Mouse (Mus musculus) neural tube, embryonic 12.5 days (tissue): ENCODE results near the gene Polr1c. TPM values are rescaled to one million over a fixed set of nuclear protein-coding genes. Genes with fewer than 3 reads are reported as not detected.

Experiments
- ATAC-seq: fragments of 200-750 bp; cut with Nextera tagmentation; 2 replicates; pipeline ENCODE4 v1.8.0; 2017; ENCODE audit warnings: low read depth, mild to moderate bottlenecking, moderate TSS enrichment, moderate library complexity; ENCODE audit not compliant: low FRiP score
- H3K27ac ChIP-seq: fragments of 300-500 bp; sonication (generic); 2 replicates; pipeline ENCODE4 v1.5.1; 2016
- H3K27me3 ChIP-seq: fragments of 300-500 bp; sonication (generic); replicated peaks from 2 replicates; pipeline ENCODE4 v1.6.1; 2016; ENCODE audit warnings: mild to moderate bottlenecking
- H3K36me3 ChIP-seq: fragments of 300-500 bp; sonication (generic); 2 replicates; pipeline ENCODE4 v1.6.1; 2016; ENCODE audit warnings: mild to moderate bottlenecking
- H3K4me1 ChIP-seq: fragments of 300-500 bp; sonication (generic); 2 replicates; pipeline ENCODE4 v1.6.1; 2016
- H3K4me2 ChIP-seq: fragments of 300-500 bp; sonication (generic); replicated peaks from 2 replicates; pipeline ENCODE4 v1.6.1; 2016; ENCODE audit warnings: mild to moderate bottlenecking
- H3K4me3 ChIP-seq: fragments of 300-500 bp; sonication (generic); 2 replicates; pipeline ENCODE4 v1.5.1; 2016
- H3K9ac ChIP-seq: fragments of 300-500 bp; sonication (generic); 2 replicates; pipeline ENCODE4 v1.6.1; 2016; ENCODE audit warnings: mild to moderate bottlenecking
- H3K9me3 ChIP-seq: fragments of 300-500 bp; sonication (generic); 2 replicates; pipeline ENCODE4 v1.6.1; 2016; ENCODE audit warnings: mild to moderate bottlenecking
- WGBS: fragments of 180-500 bp; shearing (Covaris S2); methylation state at CpG from one replicate; pipeline ENCODE4 v1.1.7; 2016; 5-methylcytosine and 5-hydroxymethylcytosine counted together
- polyA plus RNA-seq: library from polyadenylated mRNA; unstranded; fragments of >200 nt; fragmentation: Nextera tagmentation; extraction: Ambion mirVana; gene quantifications from 2 replicates; pipeline ENCODE4 v1.2.1, GENCODE M21; 2016

Polr1c gene
- polyA plus RNA-seq = 85.3 and 87.0 TPM in 2 replicates

- Histone ChIP-seq H3K4me2 (peak within 1 kb of the TSS; percentile 84), H3K4me1 (peaks cover 20% of the 10 kb centered on the region), H3K9ac (peak within 1 kb of the TSS; percentile 97), H3K27ac (peak within 1 kb of the TSS; percentile 62), H3K36me3 (peaks cover 72% of the 10 kb centered on the region), H3K9me3 (no peaks in the 10 kb centered on the region), H3K27me3 (no peaks in the 10 kb centered on the region), H3K4me3 (peak within 1 kb of the TSS; percentile 91)
- ATAC-seq = peak; percentile 92
- under 1% methylated on average over 53 of the region's 53 CpGs for WGBS
These were observed at the start of gene Polr1c, which contains the start of gene Yipf3 for GRCm38 (mm10) chr17:46247512-46248188. Polr1c (minus strand) TSS chr17:46248054. Yipf3 (plus strand) TSS chr17:46248080.

GRCm38 (mm10) chr17:46297028-46297363 lies 49.1 kb upstream of the Polr1c start:
- 0 out of 2 replicates have a peak, but pooled peaks have one; percentile 7 for ATAC-seq
- H3K4me3 ChIP-seq = peak overlapping the region; percentile 64
- H3K4me1 ChIP-seq = peaks cover 15% of the 10 kb centered on the region
- no peaks in the 10 kb centered on the region for H3K36me3 ChIP-seq
- 10% methylated on average over 6 of the region's 6 CpGs for WGBS
- H3K27me3 ChIP-seq = peaks cover 62% of the 10 kb centered on the region
- no peaks in the 10 kb centered on the region for H3K9me3 ChIP-seq
- peak overlapping the region; percentile 73; the same call in 1 of the 2 replicates for H3K9ac ChIP-seq
- H3K27ac ChIP-seq = no peak overlapping the region
- H3K4me2 ChIP-seq = peak overlapping the region; percentile 100

GRCm38 (mm10) chr17:46296601-46297000 lies 48.7 kb upstream of the Polr1c start:
- no peak overlapping the region for H3K4me2 ChIP-seq
- WGBS = 46% methylated on average over 6 of the region's 6 CpGs
- no peak overlapping the region for H3K4me3 ChIP-seq
- H3K9me3 ChIP-seq = no peaks in the 10 kb centered on the region
- no peaks in the 10 kb centered on the region for H3K36me3 ChIP-seq
- no peak overlapping the region for H3K27ac ChIP-seq
- H3K9ac ChIP-seq = no peak overlapping the region
- H3K27me3 ChIP-seq = peaks cover 62% of the 10 kb centered on the region
- ATAC-seq = no peak
- peaks cover 15% of the 10 kb centered on the region for H3K4me1 ChIP-seq

GRCm38 (mm10) chr17:46287678-46288095 lies 39.8 kb upstream of the Polr1c start:
- H3K9ac ChIP-seq = no peak overlapping the region
- WGBS = 68% methylated on average over 11 of the region's 11 CpGs
- no peak overlapping the region for H3K4me3 ChIP-seq
- no peaks in the 10 kb centered on the region for H3K27me3 ChIP-seq
- no peaks in the 10 kb centered on the region for H3K36me3 ChIP-seq
- peaks cover 7% of the 10 kb centered on the region for H3K4me1 ChIP-seq
- no peak overlapping the region for H3K4me2 ChIP-seq
- ATAC-seq = no peak
- H3K9me3 ChIP-seq = no peaks in the 10 kb centered on the region
- no peak overlapping the region for H3K27ac ChIP-seq

GRCm38 (mm10) chr17:46285407-46285806 lies 37.6 kb upstream of the Polr1c start:
- no peak for ATAC-seq
- H3K4me2 ChIP-seq = no peak overlapping the region
- H3K9ac ChIP-seq = no peak overlapping the region
- H3K27me3 ChIP-seq = no peaks in the 10 kb centered on the region
- H3K4me1 ChIP-seq = peaks cover 21% of the 10 kb centered on the region
- no peak overlapping the region for H3K27ac ChIP-seq
- H3K36me3 ChIP-seq = no peaks in the 10 kb centered on the region
- H3K9me3 ChIP-seq = no peaks in the 10 kb centered on the region
- whole genome bisulfite sequencing = 71% methylated on average over 6 of the region's 6 CpGs
- H3K4me3 ChIP-seq = no peak overlapping the region

GRCm38 (mm10) chr17:46284653-46285052 lies 36.8 kb upstream of the Polr1c start:
- Histone ChIP-seq H3K27ac (no peak overlapping the region), H3K9ac (no peak overlapping the region), H3K4me2 (no peak overlapping the region), H3K9me3 (no peaks in the 10 kb centered on the region), H3K4me1 (peaks cover 21% of the 10 kb centered on the region), H3K27me3 (no peaks in the 10 kb centered on the region), H3K4me3 (no peak overlapping the region), H3K36me3 (0 out of 2 replicates have a peak, but pooled peaks cover 5% of the 10 kb centered on the region)
- 44% methylated on average over 7 of the region's 7 CpGs for WGBS
- no peak for ATAC-seq

DNA sequence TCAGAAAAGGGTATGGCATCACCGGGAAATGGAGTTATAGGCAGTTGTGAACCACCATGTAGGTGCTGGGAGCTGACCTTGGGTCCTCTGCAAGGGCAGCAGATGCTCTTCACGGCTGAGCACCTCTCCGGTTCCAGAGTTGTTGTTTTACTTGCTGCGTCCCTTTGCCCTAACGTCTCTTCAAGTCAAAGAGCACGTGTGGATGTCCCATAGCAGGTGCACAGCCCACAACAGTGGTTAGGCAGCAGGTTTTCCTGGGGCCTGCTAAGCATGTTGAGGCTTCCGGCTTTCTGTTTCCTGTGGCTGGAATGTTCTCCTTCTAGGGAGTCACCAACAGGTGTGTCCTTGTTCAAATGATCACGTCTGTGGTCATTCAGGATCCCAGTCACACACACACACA lies 36.1 kb upstream of the Polr1c start:
- no peak overlapping the region for H3K9ac ChIP-seq
- H3K4me2 ChIP-seq = no peak overlapping the region
- H3K27ac ChIP-seq = no peak overlapping the region
- no peak for ATAC-seq
- peaks cover 10% of the 10 kb centered on the region; the same call in 1 of the 2 replicates for H3K36me3 ChIP-seq
- H3K4me1 ChIP-seq = peaks cover 21% of the 10 kb centered on the region
- no peak overlapping the region for H3K4me3 ChIP-seq
- H3K9me3 ChIP-seq = no peaks in the 10 kb centered on the region
- 84% methylated on average over 8 of the region's 8 CpGs for WGBS
- H3K27me3 ChIP-seq = no peaks in the 10 kb centered on the region

DNA sequence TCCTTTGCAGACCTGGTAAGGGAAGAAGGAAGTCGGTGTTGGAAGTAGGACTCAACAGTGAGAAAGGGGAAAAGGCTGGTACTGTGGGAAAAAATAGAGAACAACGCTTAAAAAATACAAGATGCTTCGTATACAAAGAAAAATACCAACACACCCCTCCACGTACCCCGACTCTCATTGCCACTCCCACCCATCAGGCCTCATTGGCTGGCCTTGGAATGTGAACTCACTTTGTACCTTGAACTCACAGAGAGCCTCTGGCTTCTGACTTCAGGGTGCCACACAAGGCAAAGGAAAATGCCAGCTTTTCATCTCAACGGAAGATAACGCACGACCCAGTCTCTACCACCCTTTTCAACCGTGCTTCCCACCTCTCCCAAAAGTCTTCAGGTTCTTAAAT lies 35.3 kb upstream of the Polr1c start:
- Histone ChIP-seq H3K4me1 (peaks cover 21% of the 10 kb centered on the region), H3K36me3 (peaks cover 15% of the 10 kb centered on the region; the same call in 1 of the 2 replicates), H3K9ac (peak overlapping the region; percentile 76; the same call in 1 of the 2 replicates), H3K27me3 (no peaks in the 10 kb centered on the region), H3K4me3 (peak overlapping the region; percentile 72), H3K9me3 (no peaks in the 10 kb centered on the region), H3K4me2 (peak overlapping the region; percentile 97), H3K27ac (no peak overlapping the region)
- peak; percentile 48 for ATAC-seq
- 24% methylated on average over 9 of the region's 9 CpGs for WGBS

GRCm38 (mm10) chr17:46282483-46283123 lies 34.7 kb upstream of the Polr1c start, which contains the start of gene Tjap1:
Tjap1 (minus strand) TSS chr17:46283026.
- H3K9me3 ChIP-seq = no peaks in the 10 kb centered on the region

GRCm38 (mm10) chr17:46278011-46278765 lies 30.3 kb upstream of the Polr1c start:
- Histone ChIP-seq H3K9me3 (no peaks in the 10 kb centered on the region), H3K9ac (no peak overlapping the region), H3K4me3 (no peak overlapping the region), H3K4me2 (no peak overlapping the region), H3K27ac (no peak overlapping the region), H3K27me3 (no peaks in the 10 kb centered on the region), H3K36me3 (peaks cover 37% of the 10 kb centered on the region), H3K4me1 (peaks cover 15% of the 10 kb centered on the region)
- WGBS = 93% methylated on average over 12 of the region's 12 CpGs
- ATAC-seq = no peak

More at GRCm38 (mm10) chr17:46282483-46283123, 34.7 kb upstream of the Polr1c start, which contains the start of gene Tjap1:
- Histone ChIP-seq H3K9ac (peak within 1 kb of the TSS; percentile 76), H3K4me2 (peak within 1 kb of the TSS; percentile 97), H3K27ac (no peak within 1 kb of the TSS), H3K27me3 (no peaks in the 10 kb centered on the region), H3K4me1 (peaks cover 18% of the 10 kb centered on the region), H3K36me3 (peaks cover 18% of the 10 kb centered on the region; the same call in 1 of the 2 replicates), H3K4me3 (peak within 1 kb of the TSS; percentile 72)
- WGBS = under 1% methylated on average over 37 of the region's 37 CpGs
- peak; percentile 97 for ATAC-seq

DNA sequence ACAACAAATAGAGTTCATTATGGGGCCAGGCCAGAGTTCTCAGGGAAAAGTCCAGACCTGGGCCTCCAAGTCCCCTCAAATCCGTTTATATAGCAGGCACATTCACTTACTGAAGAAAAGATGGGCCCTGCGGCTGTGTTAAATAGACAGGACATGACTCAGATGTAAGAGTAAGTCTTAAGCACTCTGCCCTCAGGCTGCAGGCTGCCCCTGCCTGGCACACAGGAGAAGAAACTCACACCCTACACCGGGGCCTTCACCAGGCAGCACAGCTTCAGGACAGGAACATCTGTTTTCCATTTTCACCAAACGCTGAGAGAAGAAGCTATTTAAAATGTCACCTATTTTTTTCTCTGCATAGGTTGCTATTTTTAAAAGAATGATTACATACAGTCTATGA lies 29.7 kb upstream of the Polr1c start:
- Histone ChIP-seq H3K9ac (no peak overlapping the region), H3K27ac (no peak overlapping the region), H3K9me3 (no peaks in the 10 kb centered on the region), H3K4me2 (no peak overlapping the region), H3K4me1 (peaks cover 14% of the 10 kb centered on the region), H3K4me3 (no peak overlapping the region), H3K36me3 (peaks cover 37% of the 10 kb centered on the region), H3K27me3 (no peaks in the 10 kb centered on the region)
- no peak for ATAC-seq
- WGBS = 81% methylated on average over 4 of the region's 4 CpGs

DNA sequence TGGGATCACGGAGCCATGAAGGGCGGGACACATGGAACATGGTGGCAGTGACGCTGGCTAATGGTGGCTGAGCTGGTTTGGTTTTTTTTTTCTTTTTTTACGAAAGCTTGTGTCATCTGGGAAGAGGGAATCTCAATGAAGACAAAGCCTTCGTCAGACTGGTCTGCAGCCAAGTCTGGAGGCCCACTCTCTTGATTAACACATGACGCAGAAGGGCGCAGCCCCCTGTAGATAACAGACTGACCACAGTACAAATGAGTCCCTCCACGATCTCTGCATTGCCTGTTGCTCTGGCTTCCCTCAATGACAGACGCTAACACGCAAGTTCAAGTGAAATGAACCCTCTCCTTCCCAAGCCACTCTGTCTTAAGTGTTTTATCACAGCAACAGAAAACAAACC lies 27.7 kb upstream of the Polr1c start:
- Histone ChIP-seq H3K4me2 (no peak overlapping the region), H3K4me3 (no peak overlapping the region), H3K27me3 (no peaks in the 10 kb centered on the region), H3K9me3 (no peaks in the 10 kb centered on the region), H3K36me3 (peaks cover 55% of the 10 kb centered on the region), H3K27ac (no peak overlapping the region), H3K4me1 (no peaks in the 10 kb centered on the region), H3K9ac (no peak overlapping the region)
- ATAC-seq = no peak
- WGBS = 90% methylated on average over 10 of the region's 10 CpGs
